Mouse (Mus musculus) kidney, postnatal 0 days (tissue): ENCODE measurements around the gene Golga5. TPM values are rescaled to one million over a fixed set of nuclear protein-coding genes. Genes with fewer than 3 reads are reported as not detected.

Experiments
- ATAC-seq: fragments of 200-750 bp; cut with Nextera tagmentation; replicated peaks from 2 replicates; pipeline ENCODE4 v1.8.0; 2017; ENCODE audit warnings: low read depth, moderate number of reproducible peaks, moderate TSS enrichment, moderate library complexity; ENCODE audit not compliant: low FRiP score
- DNase-seq: peaks from one replicate; pipeline ENCODE4 v3.0.0-alpha.2; 2016; ENCODE audit warnings: low spot score
- H3K27ac ChIP-seq: fragments of 300-500 bp; sonication (generic); 2 replicates; pipeline ENCODE4 v1.5.1; 2014; ENCODE audit warnings: mild to moderate bottlenecking
- H3K27me3 ChIP-seq: fragments of 300-500 bp; sonication (generic); 2 replicates; pipeline ENCODE4 v1.6.1; 2014; ENCODE audit warnings: low read length, mixed read lengths; ENCODE audit not compliant: insufficient read depth
- H3K36me3 ChIP-seq: fragments of 300-500 bp; sonication (generic); 2 replicates; pipeline ENCODE4 v1.6.1; 2014; ENCODE audit warnings: low read length, mixed read lengths; ENCODE audit not compliant: insufficient read depth
- H3K4me1 ChIP-seq: fragments of 300-500 bp; sonication (generic); replicated peaks from 2 replicates; pipeline ENCODE4 v1.6.1; 2014; ENCODE audit warnings: antibody characterized with exemption, low read length, mixed read lengths; ENCODE audit not compliant: insufficient read depth
- H3K4me2 ChIP-seq: fragments of 300-500 bp; sonication (generic); 2 replicates; pipeline ENCODE4 v1.6.1; 2014; ENCODE audit warnings: mild to moderate bottlenecking, low read length, moderate library complexity, mixed read lengths
- H3K4me3 ChIP-seq: fragments of 300-500 bp; sonication (generic); replicated peaks from 2 replicates; pipeline ENCODE4 v1.5.1; 2014; ENCODE audit warnings: low read depth, low read length
- H3K9ac ChIP-seq: fragments of 300-500 bp; sonication (generic); 2 replicates; pipeline ENCODE4 v1.6.1; 2014; ENCODE audit warnings: low read depth, low read length
- H3K9me3 ChIP-seq: fragments of 300-500 bp; sonication (generic); replicated peaks from 2 replicates; pipeline ENCODE4 v1.6.1; 2016; ENCODE audit warnings: low read length, inconsistent platforms, mixed read lengths
- CTCF ChIP-seq: IDR thresholded peaks from 2 replicates; pipeline ENCODE4 v1.5.1; 2016; ENCODE audit warnings: antibody characterized with exemption, low read depth, mild to moderate bottlenecking, moderate library complexity
- whole genome bisulfite sequencing: fragments of 180-500 bp; shearing (Covaris S2); extraction: QIAGEN DNeasy Blood & Tissue Kit; methylation state at CpG from one replicate; pipeline ENCODE4 v1.1.7; 2014; 5-methylcytosine and 5-hydroxymethylcytosine counted together
- polyA plus RNA-seq: library from polyadenylated mRNA; unstranded; fragments of >200 nt; fragmentation: Nextera tagmentation; extraction: Ambion mirVana; gene quantifications from 2 replicates; pipeline ENCODE4 v1.2.1, GENCODE M21; 2015

Golga5 gene
- polyA plus RNA-seq, 1 experiment from 2014 or later, result 36.4 TPM

DNA sequence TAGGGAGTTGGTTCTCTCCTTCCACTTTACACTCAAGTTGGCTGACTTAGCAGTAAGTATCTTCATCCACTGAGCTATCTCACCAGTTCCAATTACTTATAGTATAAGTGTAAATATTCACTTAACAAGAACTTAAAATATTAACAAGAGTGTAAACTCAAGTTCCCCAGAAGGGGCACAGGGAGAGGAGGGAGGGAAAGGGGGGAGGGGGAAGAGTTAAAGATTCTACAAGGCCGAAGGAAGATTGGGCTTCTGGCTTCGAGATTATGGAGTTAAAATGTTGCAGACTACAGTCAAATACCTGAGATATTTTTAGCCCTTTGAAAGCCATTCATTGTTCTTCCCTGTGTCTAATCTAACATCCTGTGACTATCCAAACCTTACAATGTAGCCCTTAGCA is 44.5 kb upstream of the Golga5 start:
- H3K4me1 ChIP-seq, result no peaks in the 10 kb centered on the region
- no peaks in the 10 kb centered on the region for H3K27me3 ChIP-seq
- no peaks in the 10 kb centered on the region for H3K9me3 ChIP-seq
- peaks cover 7% of the 10 kb centered on the region; the same call in 1 of the 2 replicates for H3K36me3 ChIP-seq
- 57% methylated on average over 2 of the region's 2 CpGs for WGBS
- no peak overlapping the region for H3K4me2 ChIP-seq
- TF ChIP-seq CTCF, result no peak
- ATAC-seq (no peak), DNase-seq (no peak)
- no peak overlapping the region for H3K27ac ChIP-seq
- H3K4me3 ChIP-seq, result no peak overlapping the region
- no peak overlapping the region for H3K9ac ChIP-seq

DNA sequence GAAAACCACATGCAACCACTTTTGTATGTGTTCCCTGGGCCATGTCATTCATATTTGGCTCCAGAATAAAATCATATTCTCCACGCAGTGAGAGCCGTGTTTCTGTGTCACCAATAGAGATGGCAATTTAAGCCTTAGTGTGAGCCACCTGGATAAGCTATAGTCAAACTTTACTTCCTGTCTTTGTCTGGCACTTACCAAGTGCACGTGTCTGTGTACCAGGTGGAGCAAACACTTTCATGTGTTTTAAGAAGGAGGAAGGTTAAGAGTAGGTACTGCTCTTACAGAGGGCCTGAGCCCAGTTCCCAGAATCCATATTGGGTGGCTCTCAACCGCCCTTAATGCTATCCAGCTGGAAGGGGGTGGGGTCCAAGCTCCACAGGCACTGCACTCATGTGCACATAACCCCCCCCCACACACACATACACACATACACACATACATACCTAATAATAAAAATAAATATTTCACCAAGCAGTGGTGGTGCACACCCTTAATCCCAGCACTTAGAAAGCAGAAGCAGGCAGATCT is 43.8 kb upstream of the Golga5 start:
- H3K9me3 ChIP-seq, result no peaks in the 10 kb centered on the region
- TF ChIP-seq CTCF, result no peak
- no peak overlapping the region for H3K4me3 ChIP-seq
- H3K27ac ChIP-seq, result no peak overlapping the region
- DNase-seq (no peak), ATAC-seq (no peak)
- no peak overlapping the region for H3K4me2 ChIP-seq
- H3K27me3 ChIP-seq, result no peaks in the 10 kb centered on the region
- 83% methylated on average over 4 of the region's 4 CpGs for WGBS
- peaks cover 7% of the 10 kb centered on the region; the same call in 1 of the 2 replicates for H3K36me3 ChIP-seq
- H3K9ac ChIP-seq, result no peak overlapping the region
- no peaks in the 10 kb centered on the region for H3K4me1 ChIP-seq

DNA sequence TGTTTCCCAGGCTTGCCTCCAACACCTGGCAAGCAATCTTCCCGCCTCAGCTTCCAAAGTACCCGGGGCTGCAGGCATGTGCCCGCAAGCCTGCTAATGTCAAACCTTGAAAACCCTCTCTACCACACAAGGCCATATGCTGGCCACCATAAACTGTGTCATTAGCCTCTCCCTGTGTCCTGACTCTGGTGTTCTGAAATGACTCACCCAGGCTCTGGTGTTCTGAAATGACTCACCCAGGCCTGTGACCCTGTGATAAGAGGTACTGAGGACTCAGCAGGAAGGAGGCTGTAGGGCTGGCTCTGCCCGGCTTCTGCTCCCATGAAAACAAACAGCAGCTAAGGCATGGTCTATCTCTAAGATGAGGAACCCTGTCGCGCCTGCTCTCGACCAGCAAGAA is 42.6 kb upstream of the Golga5 start:
- no peaks in the 10 kb centered on the region for H3K4me1 ChIP-seq
- 91% methylated on average over 7 of the region's 7 CpGs for WGBS
- TF ChIP-seq CTCF, result no peak
- H3K27me3 ChIP-seq, result no peaks in the 10 kb centered on the region
- peaks cover 7% of the 10 kb centered on the region; the same call in 1 of the 2 replicates for H3K36me3 ChIP-seq
- no peak overlapping the region for H3K4me3 ChIP-seq
- no peak overlapping the region for H3K9ac ChIP-seq
- no peak overlapping the region for H3K4me2 ChIP-seq
- no peaks in the 10 kb centered on the region for H3K9me3 ChIP-seq
- DNase-seq (no peak), ATAC-seq (no peak)
- H3K27ac ChIP-seq, result no peak overlapping the region

DNA sequence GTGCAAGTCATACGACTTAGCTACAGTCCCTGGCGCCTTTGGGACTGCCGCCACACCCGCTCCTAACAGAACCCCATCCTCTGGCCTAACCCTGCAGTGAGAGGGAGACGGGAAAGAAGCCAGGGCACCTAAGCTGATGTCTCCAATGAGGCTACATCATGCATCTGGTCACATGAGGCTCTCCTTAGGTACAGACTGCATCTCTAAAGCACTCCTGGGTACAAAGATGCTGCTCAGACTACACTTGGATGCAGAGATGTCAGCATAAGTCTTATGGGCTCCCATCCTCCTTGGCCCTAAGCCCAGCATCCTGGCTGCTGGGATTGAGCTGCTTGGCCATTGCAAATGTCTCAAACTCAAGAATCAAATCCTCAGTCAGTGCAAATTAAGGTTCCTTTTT is 39.3 kb upstream of the Golga5 start:
- TF ChIP-seq CTCF, result no peak
- no peak overlapping the region for H3K4me3 ChIP-seq
- no peaks in the 10 kb centered on the region for H3K4me1 ChIP-seq
- H3K27me3 ChIP-seq, result no peaks in the 10 kb centered on the region
- ATAC-seq (no peak), DNase-seq (no peak)
- peaks cover 3% of the 10 kb centered on the region; the same call in 1 of the 2 replicates for H3K36me3 ChIP-seq
- H3K9me3 ChIP-seq, result no peaks in the 10 kb centered on the region
- H3K4me2 ChIP-seq, result no peak overlapping the region
- WGBS, result 89% methylated on average over 5 of the region's 5 CpGs
- no peak overlapping the region for H3K9ac ChIP-seq
- H3K27ac ChIP-seq, result no peak overlapping the region

DNA sequence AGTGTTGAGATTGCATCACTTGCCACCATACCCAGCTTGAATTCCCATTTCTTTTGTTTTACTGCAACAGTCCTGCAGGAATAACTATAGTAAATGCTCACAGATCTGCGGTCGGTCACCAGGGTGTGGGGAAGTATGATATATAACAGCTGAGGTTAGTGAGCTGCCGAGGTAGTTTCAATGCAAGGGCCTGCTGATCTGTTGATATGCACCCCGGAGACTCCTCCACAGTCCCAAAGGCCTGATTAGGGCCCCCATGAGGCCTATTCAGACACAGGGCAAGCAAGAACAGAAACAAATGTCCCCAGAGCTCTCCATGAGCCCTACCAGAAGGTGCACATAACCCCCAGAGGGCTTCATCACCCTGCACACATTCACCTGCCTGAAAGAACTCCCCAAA is 38.7 kb upstream of the Golga5 start:
- peaks cover 3% of the 10 kb centered on the region; the same call in 1 of the 2 replicates for H3K36me3 ChIP-seq
- ATAC-seq, result no peak
- WGBS, result 75% methylated on average over 4 of the region's 4 CpGs
- no peaks in the 10 kb centered on the region for H3K4me1 ChIP-seq
- H3K9ac ChIP-seq, result no peak overlapping the region
- no peak overlapping the region for H3K27ac ChIP-seq
- no peaks in the 10 kb centered on the region for H3K27me3 ChIP-seq
- no peaks in the 10 kb centered on the region for H3K9me3 ChIP-seq
- H3K4me3 ChIP-seq, result no peak overlapping the region
- DNase-seq, result no peak
- no peak overlapping the region for H3K4me2 ChIP-seq
- TF ChIP-seq CTCF, result no peak

DNA sequence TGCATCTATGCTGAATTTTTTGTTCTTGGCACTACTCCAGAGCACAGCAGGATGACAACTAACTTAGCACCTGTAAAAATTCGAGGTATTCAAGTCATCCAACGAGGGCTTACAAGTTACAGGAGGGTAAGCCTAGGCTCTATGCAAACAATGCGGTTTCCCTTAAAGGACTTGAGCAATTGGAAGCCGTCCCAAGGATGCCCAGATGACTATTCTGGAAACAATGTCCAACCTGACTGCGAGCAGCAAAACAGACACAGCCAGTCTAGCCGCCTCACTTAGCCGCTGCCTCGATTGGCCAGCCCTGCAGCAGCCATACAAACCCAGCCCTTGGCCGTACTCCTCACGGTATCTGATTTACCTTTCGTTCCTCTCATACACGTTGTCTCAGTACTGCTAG is 36.7 kb upstream of the Golga5 start:
- Histone ChIP-seq H3K9me3 (no peaks in the 10 kb centered on the region), H3K36me3 (no peaks in the 10 kb centered on the region), H3K9ac (no peak overlapping the region), H3K27ac (no peak overlapping the region), H3K4me2 (no peak overlapping the region), H3K27me3 (no peaks in the 10 kb centered on the region), H3K4me1 (no peaks in the 10 kb centered on the region), H3K4me3 (no peak overlapping the region)
- DNase-seq, result no peak
- no peak for ATAC-seq
- TF ChIP-seq CTCF, result no peak
- 77% methylated on average over 12 of the region's 12 CpGs for WGBS

DNA sequence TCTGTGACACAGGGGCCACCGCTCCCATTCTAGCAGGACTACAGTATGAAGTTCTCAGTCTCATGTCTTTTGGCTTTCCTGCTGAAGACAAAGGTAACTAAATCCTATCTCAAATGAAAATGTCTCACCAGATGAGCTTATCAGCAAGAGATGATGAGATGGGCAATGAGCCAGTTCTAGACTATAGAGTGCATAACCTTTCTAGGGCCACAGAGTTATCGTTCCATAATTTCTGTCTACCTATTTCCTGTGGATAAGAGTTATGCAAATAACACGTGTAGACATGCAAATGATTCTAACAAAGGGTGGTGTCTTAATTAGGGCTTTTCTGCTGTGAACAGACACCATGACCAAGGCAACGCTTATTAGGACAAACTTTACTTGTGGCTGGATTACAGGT is 34.8 kb upstream of the Golga5 start:
- H3K4me3 ChIP-seq, result no peak overlapping the region
- no peaks in the 10 kb centered on the region for H3K4me1 ChIP-seq
- no peak for TF ChIP-seq CTCF
- WGBS, result 86% methylated on average over 4 of the region's 4 CpGs
- ATAC-seq, result no peak
- H3K9me3 ChIP-seq, result no peaks in the 10 kb centered on the region
- no peaks in the 10 kb centered on the region for H3K36me3 ChIP-seq
- H3K9ac ChIP-seq, result no peak overlapping the region
- DNase-seq, result no peak
- H3K4me2 ChIP-seq, result no peak overlapping the region
- H3K27ac ChIP-seq, result no peak overlapping the region
- H3K27me3 ChIP-seq, result no peaks in the 10 kb centered on the region
